Mouse (Mus musculus) heart, embryonic 15.5 days (tissue): ENCODE measurements around the gene Samsn1. TPM values are rescaled to one million over a fixed set of nuclear protein-coding genes. Genes with fewer than 3 reads are reported as not detected.

Experiments used
- ATAC-seq: fragments of 200-750 bp; cut with Nextera tagmentation; replicated peaks from 2 replicates; pipeline ENCODE4 v1.8.0; 2017; ENCODE audit warnings: low read depth, moderate TSS enrichment; ENCODE audit not compliant: insufficient number of reproducible peaks, insufficient read depth, low FRiP score
- H3K27ac ChIP-seq: fragments of 300-500 bp; sonication (generic); 2 replicates; pipeline ENCODE4 v1.5.1; 2015; ENCODE audit warnings: mild to moderate bottlenecking, inconsistent platforms
- H3K27me3 ChIP-seq: fragments of 300-500 bp; sonication (generic); 2 replicates; pipeline ENCODE4 v1.6.1; 2015; ENCODE audit warnings: inconsistent platforms
- H3K36me3 ChIP-seq: fragments of 300-500 bp; sonication (generic); 2 replicates; pipeline ENCODE4 v1.6.1; 2015; ENCODE audit warnings: mild to moderate bottlenecking, inconsistent platforms
- H3K4me1 ChIP-seq: fragments of 300-500 bp; sonication (generic); replicated peaks from 2 replicates; pipeline ENCODE4 v1.6.1; 2015; ENCODE audit warnings: inconsistent platforms
- H3K4me2 ChIP-seq: fragments of 300-500 bp; sonication (generic); 2 replicates; pipeline ENCODE4 v1.6.1; 2015; ENCODE audit warnings: inconsistent platforms, mild to moderate bottlenecking, moderate library complexity
- H3K4me3 ChIP-seq: fragments of 300-500 bp; sonication (generic); 2 replicates; pipeline ENCODE4 v1.5.1; 2015; ENCODE audit warnings: mild to moderate bottlenecking, inconsistent platforms
- H3K9ac ChIP-seq: fragments of 300-500 bp; sonication (generic); 2 replicates; pipeline ENCODE4 v1.6.1; 2015; ENCODE audit warnings: mild to moderate bottlenecking, inconsistent platforms
- H3K9me3 ChIP-seq: fragments of 300-500 bp; sonication (generic); replicated peaks from 2 replicates; pipeline ENCODE4 v1.6.1; 2016; ENCODE audit warnings: inconsistent platforms
- whole genome bisulfite sequencing: fragments of 180-500 bp; shearing (Covaris S2); methylation state at CpG from one replicate; pipeline ENCODE4 v1.1.7; 2015; ENCODE audit warnings: mixed read lengths; 5-methylcytosine and 5-hydroxymethylcytosine counted together
- polyA plus RNA-seq: library from polyadenylated mRNA; unstranded; fragments of >200 nt; fragmentation: Nextera tagmentation; extraction: Ambion mirVana; gene quantifications from 2 replicates; pipeline ENCODE4 v1.2.1, GENCODE M21; 2015

Samsn1 gene
- polyA plus RNA-seq, 1 experiment from 2014 or later, result 1.6 TPM

- 80% methylated on average over 4 of the region's 4 CpGs for WGBS
- Histone ChIP-seq H3K36me3 (no peaks in the 10 kb centered on the region), H3K27me3 (no peaks in the 10 kb centered on the region), H3K9me3 (no peaks in the 10 kb centered on the region), H3K4me3 (no peak overlapping the region), H3K27ac (no peak overlapping the region), H3K4me2 (no peak overlapping the region), H3K9ac (no peak overlapping the region), H3K4me1 (no peaks in the 10 kb centered on the region)
- ATAC-seq, result no peak
These were observed 91.9 kb downstream of the Samsn1 start for GRCm38 (mm10) chr16:75930222-75930553.

- Histone ChIP-seq H3K36me3 (no peaks in the 10 kb centered on the region), H3K27ac (no peak overlapping the region), H3K4me3 (no peak overlapping the region), H3K27me3 (no peaks in the 10 kb centered on the region), H3K4me2 (no peak overlapping the region), H3K9ac (no peak overlapping the region), H3K4me1 (no peaks in the 10 kb centered on the region), H3K9me3 (no peaks in the 10 kb centered on the region)
- 73% methylated on average over 11 of the region's 11 CpGs for WGBS
- no peak for ATAC-seq
These were observed 92.4 kb downstream of the Samsn1 start for GRCm38 (mm10) chr16:75929536-75930221.

GRCm38 (mm10) chr16:75926511-75926910, 95.6 kb downstream of the Samsn1 start:
- Histone ChIP-seq H3K27me3 (no peaks in the 10 kb centered on the region), H3K9ac (no peak overlapping the region), H3K27ac (no peak overlapping the region), H3K9me3 (no peaks in the 10 kb centered on the region), H3K36me3 (no peaks in the 10 kb centered on the region), H3K4me1 (no peaks in the 10 kb centered on the region), H3K4me2 (no peak overlapping the region), H3K4me3 (no peak overlapping the region)
- WGBS, result 65% methylated on average over 2 of the region's 2 CpGs
- ATAC-seq, result no peak

- WGBS, result 74% methylated on average over 4 of the region's 4 CpGs
- Histone ChIP-seq H3K36me3 (no peaks in the 10 kb centered on the region), H3K9me3 (no peaks in the 10 kb centered on the region), H3K27me3 (no peaks in the 10 kb centered on the region), H3K9ac (no peak overlapping the region), H3K4me3 (no peak overlapping the region), H3K4me1 (no peaks in the 10 kb centered on the region), H3K27ac (no peak overlapping the region), H3K4me2 (no peak overlapping the region)
- no peak for ATAC-seq
These were observed 101.2 kb downstream of the Samsn1 start for GRCm38 (mm10) chr16:75920870-75921269.

- WGBS, result 81% methylated on average over 4 of the region's 4 CpGs
- no peak overlapping the region for H3K4me2 ChIP-seq
- H3K36me3 ChIP-seq, result no peaks in the 10 kb centered on the region
- H3K27me3 ChIP-seq, result no peaks in the 10 kb centered on the region
- no peak overlapping the region for H3K27ac ChIP-seq
- no peaks in the 10 kb centered on the region for H3K9me3 ChIP-seq
- ATAC-seq, result no peak
- H3K4me1 ChIP-seq, result no peaks in the 10 kb centered on the region
- H3K4me3 ChIP-seq, result no peak overlapping the region
- no peak overlapping the region for H3K9ac ChIP-seq
These were observed 102.8 kb downstream of the Samsn1 start for GRCm38 (mm10) chr16:75919298-75919697.

- no peaks in the 10 kb centered on the region for H3K9me3 ChIP-seq
- ATAC-seq, result no peak
- no peak overlapping the region for H3K27ac ChIP-seq
- H3K36me3 ChIP-seq, result no peaks in the 10 kb centered on the region
- no peak overlapping the region for H3K9ac ChIP-seq
- H3K4me3 ChIP-seq, result no peak overlapping the region
- H3K4me2 ChIP-seq, result no peak overlapping the region
- WGBS, result 42% methylated on average over 5 of the region's 5 CpGs
- no peaks in the 10 kb centered on the region for H3K4me1 ChIP-seq
- H3K27me3 ChIP-seq, result no peaks in the 10 kb centered on the region
These were observed 104.4 kb downstream of the Samsn1 start for GRCm38 (mm10) chr16:75917712-75918111.

GRCm38 (mm10) chr16:75912051-75912450, 110.0 kb downstream of the Samsn1 start:
- Histone ChIP-seq H3K4me2 (no peak overlapping the region), H3K4me3 (no peak overlapping the region), H3K9me3 (no peaks in the 10 kb centered on the region), H3K4me1 (no peaks in the 10 kb centered on the region), H3K27me3 (no peaks in the 10 kb centered on the region), H3K9ac (no peak overlapping the region), H3K36me3 (no peaks in the 10 kb centered on the region), H3K27ac (no peak overlapping the region)
- WGBS, result 89% methylated on average over 5 of the region's 5 CpGs
- ATAC-seq, result no peak

- H3K9ac ChIP-seq, result no peak overlapping the region
- no peak for ATAC-seq
- no peaks in the 10 kb centered on the region for H3K9me3 ChIP-seq
- H3K4me2 ChIP-seq, result no peak overlapping the region
- H3K4me1 ChIP-seq, result no peaks in the 10 kb centered on the region
- H3K27ac ChIP-seq, result no peak overlapping the region
- no peaks in the 10 kb centered on the region for H3K36me3 ChIP-seq
- H3K27me3 ChIP-seq, result no peaks in the 10 kb centered on the region
- peak overlapping the region; percentile 17; the same call in 1 of the 2 replicates for H3K4me3 ChIP-seq
- 51% methylated on average over 8 of the region's 8 CpGs for WGBS
These were observed 113.2 kb downstream of the Samsn1 start for GRCm38 (mm10) chr16:75908635-75909494.

GRCm38 (mm10) chr16:75906790-75907189, 115.3 kb downstream of the Samsn1 start:
- H3K36me3 ChIP-seq, result no peaks in the 10 kb centered on the region
- no peak overlapping the region for H3K9ac ChIP-seq
- WGBS, result 52% methylated on average over 2 of the region's 2 CpGs
- H3K27ac ChIP-seq, result no peak overlapping the region
- H3K4me1 ChIP-seq, result no peaks in the 10 kb centered on the region
- no peak overlapping the region for H3K4me2 ChIP-seq
- no peaks in the 10 kb centered on the region for H3K9me3 ChIP-seq
- no peak for ATAC-seq
- no peak overlapping the region for H3K4me3 ChIP-seq
- H3K27me3 ChIP-seq, result no peaks in the 10 kb centered on the region

GRCm38 (mm10) chr16:75906260-75906659, 115.8 kb downstream of the Samsn1 start:
- Histone ChIP-seq H3K9ac (no peak overlapping the region), H3K36me3 (no peaks in the 10 kb centered on the region), H3K4me3 (no peak overlapping the region), H3K4me1 (no peaks in the 10 kb centered on the region), H3K27ac (no peak overlapping the region), H3K9me3 (no peaks in the 10 kb centered on the region), H3K4me2 (no peak overlapping the region), H3K27me3 (no peaks in the 10 kb centered on the region)
- WGBS, result 96% methylated on average over 1 of the region's 1 CpGs
- no peak for ATAC-seq

- no peak for ATAC-seq
- no peaks in the 10 kb centered on the region for H3K4me1 ChIP-seq
- H3K4me3 ChIP-seq, result no peak overlapping the region
- no peak overlapping the region for H3K27ac ChIP-seq
- H3K9me3 ChIP-seq, result no peaks in the 10 kb centered on the region
- no peaks in the 10 kb centered on the region for H3K27me3 ChIP-seq
- no peak overlapping the region for H3K4me2 ChIP-seq
- H3K9ac ChIP-seq, result no peak overlapping the region
- no peaks in the 10 kb centered on the region for H3K36me3 ChIP-seq
- 73% methylated on average over 1 of the region's 1 CpGs for WGBS
These were observed 116.8 kb downstream of the Samsn1 start for GRCm38 (mm10) chr16:75905324-75905723.

- no peak overlapping the region for H3K4me2 ChIP-seq
- no peaks in the 10 kb centered on the region for H3K27me3 ChIP-seq
- H3K36me3 ChIP-seq, result no peaks in the 10 kb centered on the region
- 83% methylated on average over 4 of the region's 4 CpGs for WGBS
- no peak overlapping the region for H3K4me3 ChIP-seq
- H3K4me1 ChIP-seq, result no peaks in the 10 kb centered on the region
- H3K27ac ChIP-seq, result no peak overlapping the region
- no peak overlapping the region for H3K9ac ChIP-seq
- ATAC-seq, result no peak
- no peaks in the 10 kb centered on the region for H3K9me3 ChIP-seq
These were observed 118.0 kb downstream of the Samsn1 start for GRCm38 (mm10) chr16:75904072-75904471.
